Mouse (Mus musculus) kidney, embryonic 16.5 days (tissue): ENCODE results near the gene Dmtf1. TPM values are rescaled to one million over a fixed set of nuclear protein-coding genes. Genes with fewer than 3 reads are reported as not detected.

Source experiments
- polyA plus RNA-seq: library from polyadenylated mRNA; unstranded; fragments of >200 nt; fragmentation: Nextera tagmentation; extraction: Ambion mirVana; gene quantifications from 2 replicates; pipeline ENCODE4 v1.2.1, GENCODE M21; 2015

The Dmtf1 gene
- polyA plus RNA-seq, 1 experiment from 2014 or later = 43.9 TPM

Other genes with a start within 250 kb of the Dmtf1 start
- gene Crot, start 164.5 kb downstream of the Dmtf1 start, polyA plus RNA-seq = 52.6 and 57.5 TPM in 2 replicates
- 11.6 and 18.6 TPM in 2 replicates for gene Tmem243, start 61.1 kb downstream of the Dmtf1 start, polyA plus RNA-seq
- 1.5 and 1.7 TPM in 2 replicates for gene 9330182L06Rik, start 104.3 kb upstream of the Dmtf1 start, polyA plus RNA-seq